Mouse (Mus musculus): Measurements from ENCODE around the gene Alk. TPM values are rescaled to one million over a fixed set of nuclear protein-coding genes. Genes with fewer than 3 reads are reported as not detected.

Gene Alk
- total RNA-seq, 2 experiments from 2014 or later, result not detected

DNA sequence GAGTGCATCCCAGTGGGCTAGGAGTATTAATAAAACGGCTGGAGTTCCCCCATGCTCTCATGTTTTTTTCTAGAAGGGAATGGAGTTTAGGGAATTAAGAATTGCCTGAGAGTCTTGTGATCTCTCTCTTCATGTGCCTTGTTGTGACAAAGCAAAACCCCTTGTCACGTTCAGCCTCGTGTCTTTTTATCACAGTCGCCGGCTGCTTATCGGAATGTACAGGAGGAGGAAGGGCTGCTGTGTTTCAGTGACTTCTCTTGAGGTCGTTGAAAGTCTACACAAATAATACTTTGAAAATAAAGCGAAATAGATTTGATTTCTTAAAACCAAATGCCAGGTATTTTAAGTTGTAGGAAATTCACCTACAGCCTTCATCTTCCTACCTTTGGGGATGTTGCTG, 740.4 kb downstream of the Alk start:
- ATAC-seq (replicated peaks; ENCODE audit: low FRiP score, poor library complexity, severe bottlenecking), result no peak

GRCm38 (mm10) chr17:71862895-71863294, 741.5 kb downstream of the Alk start:
- ATAC-seq (replicated peaks; ENCODE audit: low FRiP score, poor library complexity, severe bottlenecking), result no peak

DNA sequence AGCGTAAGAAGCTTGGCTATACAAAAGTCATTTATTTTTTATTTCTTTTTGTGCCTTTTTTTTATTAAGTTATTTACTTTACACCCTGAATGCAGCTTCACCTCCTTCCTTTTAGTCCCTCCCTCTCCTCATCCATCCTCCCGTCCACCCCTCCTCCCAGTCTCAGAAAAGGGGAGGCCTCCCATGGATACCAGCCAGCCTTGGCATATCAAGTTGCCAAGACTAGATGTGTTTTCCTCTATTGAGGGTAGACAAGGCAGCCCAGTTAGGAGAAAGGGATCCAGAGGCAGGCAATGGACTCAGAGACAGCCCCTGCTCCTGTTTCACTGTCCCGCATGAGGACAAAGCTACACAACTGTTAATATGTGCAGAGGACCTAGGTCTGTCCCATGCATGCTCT, 742.2 kb downstream of the Alk start:
- no peak for ATAC-seq (replicated peaks; ENCODE audit: low FRiP score, poor library complexity, severe bottlenecking)

- no peak for ATAC-seq (replicated peaks; ENCODE audit: low FRiP score, poor library complexity, severe bottlenecking)
Observed at GRCm38 (mm10) chr17:71831960-71832359, 772.5 kb downstream of the Alk start.

DNA sequence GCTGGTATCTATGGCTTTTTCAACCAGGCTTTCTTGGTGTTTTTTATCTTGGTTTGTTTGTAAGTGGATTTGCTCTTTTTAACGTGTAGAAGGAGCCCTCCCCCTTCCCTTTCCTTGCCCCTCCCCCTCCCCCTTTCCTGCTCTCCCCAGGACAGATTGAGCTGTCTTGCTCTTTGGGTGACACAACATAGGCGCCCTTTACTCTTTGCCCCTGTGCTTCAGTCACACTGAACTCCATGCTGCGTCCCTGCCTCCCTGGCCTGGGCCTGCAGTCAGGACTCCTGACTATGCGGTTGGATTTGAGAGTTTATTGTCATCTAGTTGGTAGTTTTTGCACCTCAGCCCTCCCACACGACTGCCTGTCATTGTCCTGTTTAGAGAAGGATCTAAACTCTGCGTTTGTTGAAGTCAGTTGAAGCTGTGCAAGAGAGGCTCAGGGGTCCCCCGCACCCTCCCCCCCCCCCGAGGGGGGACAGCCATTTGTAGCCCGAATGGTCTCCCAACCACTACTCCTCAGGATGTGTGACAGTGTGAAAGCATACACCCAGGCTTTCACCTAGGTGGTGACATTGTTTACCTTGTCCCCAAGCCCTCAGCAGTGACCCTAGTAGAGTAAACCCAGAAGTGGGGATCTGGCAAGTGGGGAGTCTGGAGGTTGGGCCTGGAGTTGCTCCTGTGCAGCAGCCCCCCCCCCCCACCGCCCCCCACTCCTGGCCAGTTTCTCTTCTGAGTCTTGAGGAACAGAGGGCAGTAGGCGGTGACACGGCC, 775.6 kb downstream of the Alk start:
- ATAC-seq (replicated peaks; ENCODE audit: low FRiP score, poor library complexity, severe bottlenecking), result no peak

- ATAC-seq (replicated peaks; ENCODE audit: low FRiP score, poor library complexity, severe bottlenecking), result no peak
Observed at GRCm38 (mm10) chr17:71827627-71828026, 776.8 kb downstream of the Alk start.

DNA sequence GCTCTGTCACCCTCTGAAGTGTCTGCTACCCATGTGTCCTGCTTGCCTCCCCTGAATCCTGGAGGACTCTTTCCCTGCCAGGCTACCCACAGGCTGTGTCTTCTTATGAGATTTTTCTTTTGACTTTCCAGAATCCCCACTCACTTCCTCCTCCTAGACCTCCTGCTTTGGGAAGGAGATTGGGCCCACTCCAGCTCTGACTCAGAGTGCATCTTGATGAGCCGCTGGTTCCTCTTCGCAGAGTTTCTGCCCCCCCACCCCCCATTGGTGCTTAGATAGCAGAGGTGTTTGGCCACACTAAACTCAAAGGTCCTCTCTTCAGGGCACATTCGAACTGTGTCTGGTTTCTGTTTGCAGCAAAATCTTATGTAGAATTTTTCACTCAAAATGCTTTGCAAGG, 777.8 kb downstream of the Alk start:
- ATAC-seq (replicated peaks; ENCODE audit: low FRiP score, poor library complexity, severe bottlenecking), result no peak

- no peak for ATAC-seq (replicated peaks; ENCODE audit: low FRiP score, poor library complexity, severe bottlenecking)
Observed at GRCm38 (mm10) chr17:71823622-71824306, 780.7 kb downstream of the Alk start.

Other genes with a start within 250 kb of the Alk start
- 173 and 174 TPM in 2 replicates for gene Ypel5, start 231.8 kb upstream of the Alk start, total RNA-seq (2015; ENCODE audit: low replicate concordance)
- 314 and 339 TPM in 2 replicates for gene Ypel5, start 231.8 kb upstream of the Alk start, total RNA-seq (2017; ENCODE audit: low replicate concordance)

Measured in erythroblast, adult 5-6 weeks (primary cell).